Mouse (Mus musculus) induced T-regulatory cell, adult 2 months (primary cell): ENCODE measurements around the gene Gm12184.
"Not testable (repeated sequence)": the region's sequence is repeated elsewhere in the genome, so short reads cannot be mapped to it uniquely, and the experiment has no call there.

ENCODE experiments used
- DNase-seq: peaks from one replicate; pipeline ENCODE4 v3.0.0-alpha.2; 2012; ENCODE audit warnings: low read depth

The Gm12184 gene

GRCm38 (mm10) chr11:48825979-48826751, at the start of gene Gm12184, which contains the start of gene Trim7:
Gene Gm12184 (minus strand): TSS chr11:48826655.
Gene Trim7 (plus strand): TSS chr11:48826140.
- DNase-seq, result not testable (repeated sequence)

GRCm38 (mm10) chr11:48875343-48875837, 48.9 kb upstream of the Gm12184 start:
- DNase-seq, result not testable (repeated sequence)

GRCm38 (mm10) chr11:48874465-48874864, 48.0 kb upstream of the Gm12184 start:
- peak; percentile 91 for DNase-seq

GRCm38 (mm10) chr11:48873591-48874290, 47.3 kb upstream of the Gm12184 start:
- peak; percentile 52 for DNase-seq

GRCm38 (mm10) chr11:48872695-48873300, 46.3 kb upstream of the Gm12184 start:
- no peak for DNase-seq

GRCm38 (mm10) chr11:48871817-48872541, 45.5 kb upstream of the Gm12184 start:
- DNase-seq, result peak; percentile 79

GRCm38 (mm10) chr11:48871201-48871772, 44.8 kb upstream of the Gm12184 start, which contains the start of gene Irgm1:
Gene Irgm1 (minus strand): TSS chr11:48871683.
- DNase-seq, result peak; percentile 94

GRCm38 (mm10) chr11:48870781-48871180, 44.3 kb upstream of the Gm12184 start:
- no peak for DNase-seq

GRCm38 (mm10) chr11:48869380-48870110, 43.1 kb upstream of the Gm12184 start:
- DNase-seq, result peak; percentile 53

- no peak for DNase-seq
Measured at GRCm38 (mm10) chr11:48866481-48866880, 40.0 kb upstream of the Gm12184 start.

- no peak for DNase-seq
Measured at GRCm38 (mm10) chr11:48863808-48864207, 37.4 kb upstream of the Gm12184 start.

- no peak for DNase-seq
Measured at GRCm38 (mm10) chr11:48862784-48863319, 36.4 kb upstream of the Gm12184 start.

GRCm38 (mm10) chr11:48859014-48859413, 32.6 kb upstream of the Gm12184 start:
- DNase-seq, result peak; percentile 93

- DNase-seq, result peak; percentile 91
Measured at GRCm38 (mm10) chr11:48853474-48854180, 27.2 kb upstream of the Gm12184 start.

GRCm38 (mm10) chr11:48852624-48853473, 26.4 kb upstream of the Gm12184 start:
- no peak for DNase-seq

GRCm38 (mm10) chr11:48852190-48852589, 25.7 kb upstream of the Gm12184 start:
- DNase-seq, result no peak

GRCm38 (mm10) chr11:48851270-48851995, 25.0 kb upstream of the Gm12184 start:
- peak; percentile 53 for DNase-seq

- DNase-seq, result no peak
Measured at GRCm38 (mm10) chr11:48850240-48850639, 23.8 kb upstream of the Gm12184 start.
